Mouse (Mus musculus) embryonic fibroblast, embryonic 13.5 days (primary cell): Measurements from ENCODE around the gene Ensa.

Experiments
- CTCF ChIP-seq: IDR thresholded peaks from 2 replicates; pipeline ENCODE4 v1.5.1; 2011; ENCODE audit warnings: mild to moderate bottlenecking, control low read depth, low read length, moderate library complexity, borderline replicate concordance; ENCODE audit not compliant: insufficient read depth
- POLR2A ChIP-seq: IDR thresholded peaks from 2 replicates; pipeline ENCODE4 v1.6.1; 2011; ENCODE audit warnings: low read depth, mild to moderate bottlenecking, control low read depth, low read length, moderate library complexity

DNA sequence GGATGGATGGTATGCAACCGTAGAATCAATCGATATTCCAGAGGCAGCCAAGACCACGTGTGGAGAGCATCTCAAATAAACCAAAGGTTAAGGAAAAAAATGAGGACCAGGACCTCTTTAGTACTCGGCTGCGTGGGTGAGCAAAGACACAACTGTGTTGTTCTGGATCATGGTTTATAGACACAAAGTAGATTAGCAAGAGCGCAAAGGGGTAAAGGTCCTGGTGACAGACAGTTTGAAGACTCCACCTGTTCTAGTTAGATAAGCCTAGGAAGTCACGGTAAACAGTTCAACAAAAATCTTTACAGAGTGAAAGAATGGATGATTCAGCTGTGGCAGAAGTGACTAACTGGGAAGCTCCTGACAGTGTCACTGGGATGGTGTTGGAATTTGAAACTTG, 18.3 kb downstream of the Ensa start:
- TF ChIP-seq CTCF (no peak), POLR2A (no peak)
